Mouse (Mus musculus) spleen, adult 2 months (tissue): ENCODE results near the gene Sec61g.

Experiments used
- CTCF ChIP-seq: fragments of 200-500 bp; IDR thresholded peaks from 2 replicates; pipeline ENCODE4 v1.5.1; 2011; ENCODE audit warnings: mild to moderate bottlenecking, inconsistent platforms; ENCODE audit not compliant: insufficient read depth, insufficient read length, insufficient replicate concordance; ENCODE audit errors: extremely low read depth
- POLR2A ChIP-seq: fragments of 200-500 bp; IDR thresholded peaks from 2 replicates; pipeline ENCODE4 v1.6.1; 2011; ENCODE audit warnings: low read depth, low read length, inconsistent platforms

DNA sequence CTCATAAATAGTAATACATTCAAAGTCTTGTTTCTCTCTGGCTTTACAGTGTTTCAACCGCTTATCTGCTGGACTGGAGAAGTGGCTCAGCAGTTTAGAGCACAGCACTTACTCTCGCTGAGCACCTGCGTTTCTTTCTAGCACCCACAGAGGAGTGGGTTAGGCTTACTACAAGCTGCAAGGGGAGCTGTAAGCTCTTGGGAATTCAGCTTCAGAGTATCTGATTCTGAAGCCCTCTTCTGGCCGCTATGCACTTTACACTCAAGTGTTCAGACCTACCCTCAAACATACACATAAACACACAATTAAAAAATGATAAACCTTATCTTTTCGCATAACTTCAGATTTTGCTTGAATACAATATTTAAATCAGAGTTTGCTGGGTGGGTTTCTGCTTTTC lies 24.6 kb upstream of the Sec61g start:
- TF ChIP-seq POLR2A, result no peak
- TF ChIP-seq CTCF, result no peak
